Mouse (Mus musculus) midbrain, embryonic 16.5 days (tissue): ENCODE data around the gene Kcng1. TPM values are rescaled to one million over a fixed set of nuclear protein-coding genes. Genes with fewer than 3 reads are reported as not detected.
A peak's percentile ranks its signal among the peaks of the same experiment; 100 is the strongest.

Experiments
- ATAC-seq: fragments of 200-750 bp; cut with Nextera tagmentation; 2 replicates; pipeline ENCODE4 v1.8.0; 2017; ENCODE audit warnings: moderate TSS enrichment
- H3K27ac ChIP-seq: fragments of 300-500 bp; sonication (generic); 2 replicates; pipeline ENCODE4 v1.5.1; 2014; ENCODE audit warnings: mild to moderate bottlenecking, low read length, mixed read lengths
- H3K27me3 ChIP-seq: fragments of 300-500 bp; sonication (generic); 2 replicates; pipeline ENCODE4 v1.6.1; 2014; ENCODE audit warnings: low read depth, low read length, mixed read lengths; ENCODE audit not compliant: control insufficient read depth, insufficient read depth
- H3K36me3 ChIP-seq: fragments of 300-500 bp; sonication (generic); 2 replicates; pipeline ENCODE4 v1.6.1; 2014; ENCODE audit warnings: mild to moderate bottlenecking, low read length, moderate library complexity, mixed read lengths; ENCODE audit not compliant: control insufficient read depth, insufficient read depth
- H3K4me1 ChIP-seq: fragments of 300-500 bp; sonication (generic); 2 replicates; pipeline ENCODE4 v1.6.1; 2014; ENCODE audit warnings: mild to moderate bottlenecking, low read length, mixed read lengths; ENCODE audit not compliant: control insufficient read depth, insufficient read depth
- H3K4me2 ChIP-seq: fragments of 300-500 bp; sonication (generic); 2 replicates; pipeline ENCODE4 v1.6.1; 2014; ENCODE audit warnings: mild to moderate bottlenecking, low read length, mixed read lengths
- H3K4me3 ChIP-seq: fragments of 300-500 bp; sonication (generic); 2 replicates; pipeline ENCODE4 v1.5.1; 2014; ENCODE audit warnings: low read depth, mild to moderate bottlenecking, low read length, moderate library complexity, mixed read lengths
- H3K9ac ChIP-seq: fragments of 300-500 bp; sonication (generic); 2 replicates; pipeline ENCODE4 v1.6.1; 2014; ENCODE audit warnings: low read depth, low read length, mixed read lengths
- H3K9me3 ChIP-seq: fragments of 300-500 bp; sonication (generic); replicated peaks from 2 replicates; pipeline ENCODE4 v1.6.1; 2014; ENCODE audit warnings: mild to moderate bottlenecking, low read length, mixed read lengths; ENCODE audit not compliant: control insufficient read depth, poor library complexity, severe bottlenecking
- WGBS: fragments of 180-500 bp; shearing (Covaris S2); extraction: QIAGEN DNeasy Blood & Tissue Kit; methylation state at CpG from one replicate; pipeline ENCODE4 v1.1.7; 2014; 5-methylcytosine and 5-hydroxymethylcytosine counted together
- polyA plus RNA-seq: library from polyadenylated mRNA; unstranded; fragments of >200 nt; fragmentation: Nextera tagmentation; extraction: Ambion mirVana; gene quantifications from 2 replicates; pipeline ENCODE4 v1.2.1, GENCODE M21; 2015

Kcng1 gene
- polyA plus RNA-seq, 1 experiment from 2014 or later = 3.6 TPM

DNA sequence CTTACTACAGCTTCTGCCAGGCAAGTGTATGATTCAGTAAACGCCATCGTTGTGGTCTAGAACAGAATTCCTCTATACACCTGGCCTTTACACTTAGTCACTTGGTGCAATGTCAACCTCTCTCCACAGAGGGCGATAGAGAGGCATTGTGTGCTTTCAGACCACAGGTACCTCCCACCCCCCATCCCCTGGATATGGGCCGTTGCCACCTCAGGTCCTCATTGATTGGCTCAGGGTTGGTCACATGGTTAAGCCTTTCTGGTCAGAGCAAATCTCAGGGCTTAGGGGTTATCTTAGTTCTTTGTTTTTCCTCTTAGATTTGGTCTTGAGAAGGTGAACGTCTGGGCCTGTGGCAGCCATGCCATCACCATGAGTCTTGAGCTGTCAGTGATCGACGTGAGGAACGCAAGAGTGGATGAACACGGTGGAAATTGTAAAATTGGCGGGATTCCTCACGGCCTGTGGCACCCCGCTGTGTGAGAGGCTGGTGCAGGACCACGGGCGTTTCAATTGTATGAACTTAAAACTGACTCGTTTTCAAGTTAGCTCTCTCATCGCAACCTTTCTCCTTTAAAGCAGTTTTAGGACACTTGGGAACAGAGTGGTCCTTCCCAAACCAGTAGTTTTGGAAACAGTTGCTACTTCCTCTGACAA is 28.8 kb downstream of the Kcng1 start:
- H3K36me3 ChIP-seq = no peaks in the 10 kb centered on the region
- no peaks in the 10 kb centered on the region for H3K4me1 ChIP-seq
- H3K27me3 ChIP-seq = no peaks in the 10 kb centered on the region; the same call in 1 of the 2 replicates
- H3K9ac ChIP-seq = no peak overlapping the region
- no peak overlapping the region for H3K4me3 ChIP-seq
- H3K4me2 ChIP-seq = no peak overlapping the region
- ATAC-seq = 0 out of 2 replicates have a peak, but pooled peaks have one; percentile 34
- no peaks in the 10 kb centered on the region for H3K9me3 ChIP-seq
- 16% methylated on average over 16 of the region's 16 CpGs for WGBS
- H3K27ac ChIP-seq = no peak overlapping the region

DNA sequence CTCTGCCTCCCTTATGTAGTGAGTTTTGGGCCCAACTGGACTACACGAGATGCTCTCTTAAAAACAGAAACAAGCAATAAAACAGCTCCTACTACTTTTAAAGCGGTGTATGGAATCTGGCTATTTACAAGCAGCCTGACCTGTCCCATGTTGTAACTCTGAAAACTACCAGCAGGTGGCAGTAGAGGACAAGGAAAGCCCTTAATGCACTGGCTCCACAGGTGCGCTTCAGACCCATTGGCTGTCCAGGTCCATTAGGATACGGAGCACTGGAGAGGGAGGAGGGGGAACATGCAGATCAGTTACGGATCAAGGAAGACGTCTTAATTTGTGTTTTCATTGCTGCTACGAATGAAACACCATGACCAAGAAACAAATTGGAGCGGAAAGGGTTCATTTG is 31.3 kb downstream of the Kcng1 start:
- H3K27me3 ChIP-seq = no peaks in the 10 kb centered on the region; the same call in 1 of the 2 replicates
- no peak overlapping the region for H3K4me3 ChIP-seq
- no peak overlapping the region for H3K27ac ChIP-seq
- no peak overlapping the region for H3K9ac ChIP-seq
- H3K4me1 ChIP-seq = no peaks in the 10 kb centered on the region
- H3K36me3 ChIP-seq = no peaks in the 10 kb centered on the region
- no peaks in the 10 kb centered on the region for H3K9me3 ChIP-seq
- H3K4me2 ChIP-seq = no peak overlapping the region
- peak; percentile 33; the same call in 1 of the 2 replicates for ATAC-seq
- WGBS = 16% methylated on average over 8 of the region's 8 CpGs

DNA sequence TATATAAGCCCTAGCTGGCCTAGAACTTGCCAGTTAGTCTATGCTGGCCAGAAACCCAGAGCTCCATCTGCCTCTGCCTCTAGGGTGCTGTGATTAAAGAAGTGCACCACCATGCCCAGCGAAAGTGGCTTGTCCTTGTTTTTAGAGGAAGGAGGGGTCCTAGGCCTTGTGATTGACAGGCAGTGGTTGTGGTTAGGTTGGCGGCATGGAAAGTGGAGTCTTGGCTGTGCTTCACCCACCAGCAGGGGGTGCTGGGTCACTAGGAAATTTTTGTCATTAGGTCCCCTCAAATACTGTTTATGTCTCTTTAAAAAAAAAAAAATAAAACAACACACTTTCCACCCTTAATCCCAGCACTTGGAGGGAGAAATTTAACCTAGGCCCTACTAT is 32.7 kb downstream of the Kcng1 start:
- H3K27me3 ChIP-seq = no peaks in the 10 kb centered on the region; the same call in 1 of the 2 replicates
- no peak overlapping the region for H3K9ac ChIP-seq
- H3K4me1 ChIP-seq = no peaks in the 10 kb centered on the region
- H3K4me3 ChIP-seq = no peak overlapping the region
- H3K27ac ChIP-seq = no peak overlapping the region
- no peaks in the 10 kb centered on the region for H3K9me3 ChIP-seq
- H3K36me3 ChIP-seq = no peaks in the 10 kb centered on the region
- ATAC-seq = peak; percentile 55; the same call in 1 of the 2 replicates
- H3K4me2 ChIP-seq = no peak overlapping the region
- 25% methylated on average over 2 of the region's 2 CpGs for WGBS

DNA sequence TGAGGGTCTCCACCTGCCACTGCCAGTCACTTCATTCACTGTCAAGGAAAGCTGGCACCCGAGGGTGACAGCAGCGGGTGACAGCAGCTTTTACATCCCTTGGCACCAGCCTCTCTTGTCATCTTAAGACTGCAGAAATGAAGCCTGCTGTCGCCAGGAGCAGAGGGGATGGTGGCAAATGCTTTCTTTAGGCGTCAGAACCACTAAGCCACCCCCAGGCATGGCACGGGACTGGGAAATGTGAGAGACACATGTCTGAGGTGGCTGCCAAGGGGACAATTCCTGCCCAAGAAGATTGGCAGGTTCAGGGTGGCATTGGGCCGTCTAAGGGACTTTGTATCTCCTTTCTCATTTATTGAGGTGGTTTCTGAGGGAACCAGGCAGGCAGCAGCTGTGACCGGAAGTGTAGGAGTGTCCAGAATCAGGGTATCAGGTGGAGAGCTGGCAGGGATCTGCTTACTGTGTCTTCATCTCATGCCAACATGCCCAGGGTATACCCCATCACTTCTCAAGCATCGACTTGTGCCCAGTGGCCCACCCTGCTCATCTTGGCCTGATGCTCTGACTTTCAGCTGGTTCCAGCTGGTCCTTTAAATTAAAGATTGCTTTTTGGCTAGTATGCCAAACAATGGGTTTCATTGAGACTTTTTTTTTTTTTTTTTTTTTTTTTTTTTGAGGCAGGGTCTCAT is 33.2 kb downstream of the Kcng1 start:
- Histone ChIP-seq H3K4me3 (no peak overlapping the region), H3K4me1 (no peaks in the 10 kb centered on the region), H3K27ac (no peak overlapping the region), H3K9ac (no peak overlapping the region), H3K36me3 (no peaks in the 10 kb centered on the region), H3K4me2 (no peak overlapping the region), H3K27me3 (no peaks in the 10 kb centered on the region; the same call in 1 of the 2 replicates), H3K9me3 (no peaks in the 10 kb centered on the region)
- 0 out of 2 replicates have a peak, but pooled peaks have one; percentile 58 for ATAC-seq
- 72% methylated on average over 8 of the region's 8 CpGs for WGBS

DNA sequence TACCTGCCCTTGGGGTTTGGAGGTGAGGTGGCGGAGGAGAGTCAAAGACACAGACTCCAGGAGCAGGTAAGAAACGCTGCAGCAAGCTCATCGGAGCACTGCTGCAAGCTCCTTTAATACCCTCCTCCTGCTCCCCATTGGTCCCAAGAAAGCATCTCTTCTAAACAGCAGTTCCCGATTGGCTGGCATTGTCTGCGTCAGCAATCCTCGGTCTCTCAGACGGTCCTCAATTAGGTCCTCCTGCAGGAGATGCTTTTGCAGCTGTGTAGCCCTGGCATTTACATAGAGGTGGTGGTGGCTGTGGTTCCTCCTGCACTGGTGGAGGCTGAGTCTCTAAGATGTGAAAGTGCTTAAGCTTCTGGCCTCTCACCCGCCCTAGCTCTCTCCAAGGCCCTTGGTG is 36.0 kb downstream of the Kcng1 start:
- ATAC-seq = no peak
- Histone ChIP-seq H3K27ac (no peak overlapping the region), H3K4me1 (no peaks in the 10 kb centered on the region), H3K36me3 (no peaks in the 10 kb centered on the region), H3K4me2 (no peak overlapping the region), H3K27me3 (no peaks in the 10 kb centered on the region), H3K9me3 (no peaks in the 10 kb centered on the region), H3K9ac (no peak overlapping the region), H3K4me3 (no peak overlapping the region)
- 36% methylated on average over 8 of the region's 8 CpGs for WGBS

DNA sequence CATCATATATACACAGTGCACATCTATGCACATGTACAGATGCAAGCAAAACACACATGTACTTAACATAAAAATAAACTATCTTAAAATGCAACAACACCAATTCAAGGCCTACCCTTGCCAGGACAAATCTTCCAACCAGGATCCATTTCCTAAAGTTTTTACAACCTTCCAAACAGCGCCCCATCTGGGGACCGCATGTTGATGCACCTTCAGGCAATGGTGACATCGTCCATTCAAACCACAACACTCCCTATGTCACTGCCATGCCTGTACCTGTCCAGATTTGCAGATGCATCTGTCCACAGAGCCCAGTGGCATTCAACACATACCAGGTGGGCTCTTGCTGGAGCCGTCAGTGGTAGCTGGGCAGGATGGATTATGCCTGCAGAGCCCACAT is 38.3 kb downstream of the Kcng1 start:
- Histone ChIP-seq H3K4me1 (no peaks in the 10 kb centered on the region), H3K9me3 (no peaks in the 10 kb centered on the region; the same call in 1 of the 2 replicates), H3K27me3 (no peaks in the 10 kb centered on the region), H3K4me3 (no peak overlapping the region), H3K36me3 (no peaks in the 10 kb centered on the region), H3K27ac (no peak overlapping the region), H3K9ac (no peak overlapping the region), H3K4me2 (no peak overlapping the region)
- ATAC-seq = no peak
- WGBS = 72% methylated on average over 4 of the region's 4 CpGs

DNA sequence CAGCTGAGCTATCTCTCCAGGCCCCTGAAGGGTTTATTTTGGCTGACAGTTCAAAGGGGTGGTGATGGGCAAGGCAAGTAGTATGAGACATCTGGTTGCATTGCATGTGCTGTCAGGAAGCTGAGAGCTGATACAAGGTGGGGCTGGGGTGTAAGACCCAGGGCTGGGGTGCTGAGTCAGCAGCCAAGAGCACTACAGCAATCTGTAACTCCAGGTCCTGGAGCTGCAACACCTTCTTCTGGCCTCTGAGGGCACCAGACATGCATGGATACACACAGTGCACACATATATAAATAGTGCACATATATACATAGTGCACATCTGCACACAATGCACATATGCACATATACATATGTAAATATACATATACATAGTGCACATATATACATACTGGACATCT is 38.7 kb downstream of the Kcng1 start:
- no peak for ATAC-seq
- no peak overlapping the region for H3K27ac ChIP-seq

DNA sequence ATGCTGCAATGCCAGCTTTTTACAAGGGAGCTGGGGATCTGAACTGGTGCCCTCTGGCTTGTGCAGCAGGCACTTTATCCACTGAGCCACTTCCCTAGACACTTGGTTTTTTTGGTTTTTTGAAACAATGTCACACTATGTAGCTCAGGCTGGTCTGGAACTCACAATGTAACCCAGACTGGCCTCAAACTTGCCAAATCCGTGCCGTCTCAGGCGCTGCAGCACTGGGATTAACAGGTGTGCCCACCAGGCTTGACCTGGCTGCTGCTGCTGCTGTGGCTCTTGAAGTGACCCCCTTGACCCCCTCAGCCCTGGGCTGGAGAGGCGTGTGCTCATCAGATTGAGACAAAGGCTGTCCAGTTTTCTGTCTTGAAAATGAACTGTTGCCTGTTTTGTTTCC is 43.2 kb downstream of the Kcng1 start:
- Histone ChIP-seq H3K4me1 (no peaks in the 10 kb centered on the region), H3K27me3 (no peaks in the 10 kb centered on the region), H3K4me3 (no peak overlapping the region), H3K4me2 (no peak overlapping the region), H3K36me3 (peaks cover 10% of the 10 kb centered on the region), H3K9ac (no peak overlapping the region), H3K9me3 (no peaks in the 10 kb centered on the region; the same call in 1 of the 2 replicates), H3K27ac (no peak overlapping the region)
- no peak for ATAC-seq
- 94% methylated on average over 4 of the region's 4 CpGs for WGBS

More for the DNA sequence above, 38.7 kb downstream of the Kcng1 start:
- Histone ChIP-seq H3K9me3 (no peaks in the 10 kb centered on the region; the same call in 1 of the 2 replicates), H3K27me3 (no peaks in the 10 kb centered on the region), H3K36me3 (no peaks in the 10 kb centered on the region), H3K9ac (no peak overlapping the region), H3K4me2 (no peak overlapping the region), H3K4me3 (no peak overlapping the region), H3K4me1 (no peaks in the 10 kb centered on the region)

DNA sequence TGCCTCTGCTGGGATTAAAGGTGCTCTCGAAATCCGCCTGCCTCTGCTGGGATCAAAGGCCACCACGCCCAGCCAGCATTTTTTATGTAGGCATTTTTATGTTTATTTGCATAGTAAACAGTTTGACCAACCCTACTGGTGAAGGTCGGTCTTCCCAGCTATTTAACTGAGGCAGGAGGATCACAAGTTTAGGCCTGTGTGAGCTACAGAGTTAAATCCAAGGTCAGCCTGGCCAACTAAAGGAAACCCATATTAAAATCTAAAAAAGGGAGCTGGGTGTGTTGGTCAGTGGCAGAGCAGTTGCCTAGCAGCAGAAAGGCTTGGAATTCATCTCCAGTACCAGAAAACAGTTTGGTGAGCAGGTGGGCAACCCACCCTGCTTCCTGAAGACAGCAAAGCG is 48.2 kb downstream of the Kcng1 start:
- Histone ChIP-seq H3K4me3 (no peak overlapping the region), H3K4me1 (peaks cover 29% of the 10 kb centered on the region), H3K27ac (no peak overlapping the region), H3K4me2 (no peak overlapping the region), H3K9me3 (no peaks in the 10 kb centered on the region), H3K36me3 (peaks cover 13% of the 10 kb centered on the region), H3K9ac (no peak overlapping the region), H3K27me3 (no peaks in the 10 kb centered on the region)
- ATAC-seq = no peak
- WGBS = 92% methylated on average over 5 of the region's 5 CpGs
